Mouse (Mus musculus) neural tube, embryonic 12.5 days (tissue): ENCODE measurements at regions not wholly inside any gene's neighbourhood (a gene's known extent, or its start where the extent isn't known, plus 50 kb on each side); places are given as distances from the start of the nearest gene placed in this dataset.

Experiments
- ATAC-seq: fragments of 200-750 bp; cut with Nextera tagmentation; 2 replicates; pipeline ENCODE4 v1.8.0; 2017; ENCODE audit warnings: low read depth, mild to moderate bottlenecking, moderate TSS enrichment, moderate library complexity; ENCODE audit not compliant: low FRiP score
- H3K27ac ChIP-seq: fragments of 300-500 bp; sonication (generic); 2 replicates; pipeline ENCODE4 v1.5.1; 2016
- H3K27me3 ChIP-seq: fragments of 300-500 bp; sonication (generic); replicated peaks from 2 replicates; pipeline ENCODE4 v1.6.1; 2016; ENCODE audit warnings: mild to moderate bottlenecking
- H3K36me3 ChIP-seq: fragments of 300-500 bp; sonication (generic); 2 replicates; pipeline ENCODE4 v1.6.1; 2016; ENCODE audit warnings: mild to moderate bottlenecking
- H3K4me1 ChIP-seq: fragments of 300-500 bp; sonication (generic); 2 replicates; pipeline ENCODE4 v1.6.1; 2016
- H3K4me2 ChIP-seq: fragments of 300-500 bp; sonication (generic); replicated peaks from 2 replicates; pipeline ENCODE4 v1.6.1; 2016; ENCODE audit warnings: mild to moderate bottlenecking
- H3K4me3 ChIP-seq: fragments of 300-500 bp; sonication (generic); 2 replicates; pipeline ENCODE4 v1.5.1; 2016
- H3K9ac ChIP-seq: fragments of 300-500 bp; sonication (generic); 2 replicates; pipeline ENCODE4 v1.6.1; 2016; ENCODE audit warnings: mild to moderate bottlenecking
- H3K9me3 ChIP-seq: fragments of 300-500 bp; sonication (generic); 2 replicates; pipeline ENCODE4 v1.6.1; 2016; ENCODE audit warnings: mild to moderate bottlenecking
- WGBS: fragments of 180-500 bp; shearing (Covaris S2); methylation state at CpG from one replicate; pipeline ENCODE4 v1.1.7; 2016; 5-methylcytosine and 5-hydroxymethylcytosine counted together

- H3K4me1 ChIP-seq = no peaks in the 10 kb centered on the region
- ATAC-seq = no peak
These were observed 147.4 kb upstream of the Ado start for GRCm38 (mm10) chr10:67695891-67696853.

GRCm38 (mm10) chr10:67694751-67695150 is 146.0 kb upstream of the Ado start:
- ATAC-seq = no peak
- Histone ChIP-seq H3K27me3 (no peaks in the 10 kb centered on the region), H3K36me3 (no peaks in the 10 kb centered on the region), H3K9ac (no peak overlapping the region), H3K9me3 (no peaks in the 10 kb centered on the region), H3K4me2 (no peak overlapping the region), H3K4me1 (no peaks in the 10 kb centered on the region), H3K4me3 (no peak overlapping the region), H3K27ac (no peak overlapping the region)
- WGBS = 97% methylated on average over 4 of the region's 4 CpGs

More at GRCm38 (mm10) chr10:67695891-67696853, 147.4 kb upstream of the Ado start:
- Histone ChIP-seq H3K27me3 (no peaks in the 10 kb centered on the region), H3K4me2 (no peak overlapping the region), H3K36me3 (no peaks in the 10 kb centered on the region), H3K27ac (no peak overlapping the region), H3K9me3 (no peaks in the 10 kb centered on the region), H3K4me3 (no peak overlapping the region), H3K9ac (no peak overlapping the region)
- WGBS = 69% methylated on average over 10 of the region's 10 CpGs

DNA sequence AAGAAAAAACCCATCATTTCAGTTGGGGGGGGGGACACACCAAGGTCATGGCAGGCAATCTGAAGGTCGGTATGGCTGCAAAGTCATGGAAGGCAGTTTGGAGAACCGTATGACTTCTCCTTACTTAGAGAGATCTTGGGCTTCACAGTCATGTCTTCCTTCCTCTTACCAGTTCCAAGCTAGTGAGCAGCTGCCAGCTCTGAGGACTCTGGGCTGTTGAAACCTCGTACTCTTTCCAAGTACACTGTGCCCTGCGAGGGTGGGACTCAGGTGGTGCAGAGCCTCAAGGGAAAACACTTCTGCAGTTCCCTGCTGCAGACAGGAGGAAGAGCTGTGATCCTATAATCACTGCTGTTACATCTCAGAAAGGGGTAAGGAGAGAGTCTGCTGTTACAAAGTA is 144.8 kb upstream of the Ado start:
- H3K27me3 ChIP-seq = no peaks in the 10 kb centered on the region
- H3K4me2 ChIP-seq = no peak overlapping the region
- no peaks in the 10 kb centered on the region for H3K4me1 ChIP-seq
- H3K9me3 ChIP-seq = no peaks in the 10 kb centered on the region
- no peak for ATAC-seq
- H3K36me3 ChIP-seq = no peaks in the 10 kb centered on the region
- WGBS = 85% methylated on average over 4 of the region's 4 CpGs
- no peak overlapping the region for H3K27ac ChIP-seq
- H3K9ac ChIP-seq = no peak overlapping the region
- H3K4me3 ChIP-seq = no peak overlapping the region

GRCm38 (mm10) chr10:67689944-67690670 is 141.4 kb upstream of the Ado start:
- Histone ChIP-seq H3K36me3 (no peaks in the 10 kb centered on the region), H3K9ac (no peak overlapping the region), H3K4me2 (no peak overlapping the region), H3K9me3 (no peaks in the 10 kb centered on the region), H3K27me3 (no peaks in the 10 kb centered on the region), H3K27ac (no peak overlapping the region), H3K4me1 (no peaks in the 10 kb centered on the region), H3K4me3 (no peak overlapping the region)
- no peak for ATAC-seq
- 91% methylated on average over 15 of the region's 15 CpGs for WGBS

- no peak overlapping the region for H3K4me2 ChIP-seq
- WGBS = 95% methylated on average over 4 of the region's 4 CpGs
- H3K36me3 ChIP-seq = no peaks in the 10 kb centered on the region
- H3K4me3 ChIP-seq = no peak overlapping the region
- H3K9me3 ChIP-seq = no peaks in the 10 kb centered on the region
- H3K9ac ChIP-seq = no peak overlapping the region
- no peaks in the 10 kb centered on the region for H3K4me1 ChIP-seq
- ATAC-seq = no peak
- H3K27me3 ChIP-seq = no peaks in the 10 kb centered on the region
- no peak overlapping the region for H3K27ac ChIP-seq
These were observed 130.6 kb upstream of the Ado start for GRCm38 (mm10) chr10:67679382-67679781.

- Histone ChIP-seq H3K27ac (no peak overlapping the region), H3K4me3 (no peak overlapping the region), H3K27me3 (no peaks in the 10 kb centered on the region), H3K36me3 (no peaks in the 10 kb centered on the region), H3K9ac (no peak overlapping the region), H3K9me3 (no peaks in the 10 kb centered on the region), H3K4me2 (no peak overlapping the region), H3K4me1 (no peaks in the 10 kb centered on the region)
- ATAC-seq = no peak
- WGBS = 86% methylated on average over 8 of the region's 8 CpGs
These were observed 124.7 kb upstream of the Ado start for GRCm38 (mm10) chr10:67673450-67673849.

DNA sequence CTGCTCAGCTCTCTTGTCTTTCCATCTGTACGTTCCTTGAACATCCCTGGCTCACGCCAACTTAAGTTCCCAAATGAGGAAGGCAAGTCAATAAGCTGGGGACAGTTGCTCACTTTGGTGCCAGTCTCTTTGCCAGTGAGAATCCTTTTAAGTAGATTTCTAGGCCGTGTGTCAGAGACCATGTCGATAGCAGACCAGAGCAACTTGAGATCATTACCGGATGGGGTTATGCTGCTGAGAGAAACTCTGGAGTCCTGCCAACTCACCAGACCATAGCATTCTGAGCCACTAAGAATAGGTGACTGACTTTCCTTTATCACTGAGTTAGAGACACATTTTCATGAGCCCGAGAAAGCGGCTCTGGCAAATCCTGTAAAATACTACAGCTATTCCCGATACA is 123.5 kb upstream of the Ado start:
- no peak overlapping the region for H3K27ac ChIP-seq
- ATAC-seq = no peak
- no peak overlapping the region for H3K4me3 ChIP-seq
- no peak overlapping the region for H3K9ac ChIP-seq
- WGBS = 87% methylated on average over 8 of the region's 8 CpGs
- H3K36me3 ChIP-seq = no peaks in the 10 kb centered on the region
- no peaks in the 10 kb centered on the region for H3K9me3 ChIP-seq
- H3K27me3 ChIP-seq = no peaks in the 10 kb centered on the region
- H3K4me1 ChIP-seq = no peaks in the 10 kb centered on the region
- H3K4me2 ChIP-seq = no peak overlapping the region

GRCm38 (mm10) chr10:67669066-67669465 is 120.3 kb upstream of the Ado start:
- Histone ChIP-seq H3K4me1 (no peaks in the 10 kb centered on the region), H3K4me3 (no peak overlapping the region), H3K27ac (no peak overlapping the region), H3K36me3 (no peaks in the 10 kb centered on the region), H3K27me3 (no peaks in the 10 kb centered on the region), H3K9me3 (no peaks in the 10 kb centered on the region), H3K9ac (no peak overlapping the region), H3K4me2 (no peak overlapping the region)
- ATAC-seq = no peak
- 76% methylated on average over 2 of the region's 2 CpGs for WGBS

GRCm38 (mm10) chr10:67663028-67663427 is 114.3 kb upstream of the Ado start:
- Histone ChIP-seq H3K4me1 (no peaks in the 10 kb centered on the region), H3K4me2 (no peak overlapping the region), H3K9ac (no peak overlapping the region), H3K27me3 (no peaks in the 10 kb centered on the region), H3K4me3 (no peak overlapping the region), H3K36me3 (no peaks in the 10 kb centered on the region), H3K27ac (no peak overlapping the region), H3K9me3 (no peaks in the 10 kb centered on the region)
- 67% methylated on average over 3 of the region's 3 CpGs for WGBS
- no peak for ATAC-seq

- no peak for ATAC-seq
- WGBS = 91% methylated on average over 4 of the region's 4 CpGs
- H3K9me3 ChIP-seq = no peaks in the 10 kb centered on the region
- H3K27ac ChIP-seq = no peak overlapping the region
- H3K36me3 ChIP-seq = no peaks in the 10 kb centered on the region
- H3K4me3 ChIP-seq = no peak overlapping the region
- H3K27me3 ChIP-seq = no peaks in the 10 kb centered on the region
- H3K4me1 ChIP-seq = no peaks in the 10 kb centered on the region
- no peak overlapping the region for H3K4me2 ChIP-seq
- no peak overlapping the region for H3K9ac ChIP-seq
These were observed 112.9 kb upstream of the Ado start for GRCm38 (mm10) chr10:67661666-67662065.

GRCm38 (mm10) chr10:67658005-67658545 is 109.3 kb upstream of the Ado start:
- Histone ChIP-seq H3K36me3 (no peaks in the 10 kb centered on the region), H3K27me3 (no peaks in the 10 kb centered on the region), H3K27ac (no peak overlapping the region), H3K9ac (no peak overlapping the region), H3K4me2 (no peak overlapping the region), H3K4me1 (no peaks in the 10 kb centered on the region), H3K4me3 (no peak overlapping the region), H3K9me3 (no peaks in the 10 kb centered on the region)
- no peak for ATAC-seq
- WGBS = 83% methylated on average over 4 of the region's 4 CpGs

- H3K27ac ChIP-seq = no peak overlapping the region
- H3K4me3 ChIP-seq = no peak overlapping the region
- 79% methylated on average over 2 of the region's 2 CpGs for WGBS
- H3K4me2 ChIP-seq = no peak overlapping the region
- H3K9me3 ChIP-seq = no peaks in the 10 kb centered on the region
- no peak overlapping the region for H3K9ac ChIP-seq
- no peaks in the 10 kb centered on the region for H3K36me3 ChIP-seq
- no peaks in the 10 kb centered on the region for H3K27me3 ChIP-seq
- H3K4me1 ChIP-seq = no peaks in the 10 kb centered on the region
- no peak for ATAC-seq
These were observed 108.5 kb upstream of the Ado start for GRCm38 (mm10) chr10:67657305-67657704.
